Mouse (Mus musculus): Measurements from ENCODE around the gene Madcam1. TPM values are rescaled to one million over a fixed set of nuclear protein-coding genes. Genes with fewer than 3 reads are reported as not detected.

Madcam1 gene
- total RNA-seq, 4 experiments from 2014 or later, result not detected

GRCm38 (mm10) chr10:79668076-79668475, 3.7 kb downstream of the Madcam1 start:
- no peak for DNase-seq (ENCODE audit: low spot score in 2 of 2)

DNA sequence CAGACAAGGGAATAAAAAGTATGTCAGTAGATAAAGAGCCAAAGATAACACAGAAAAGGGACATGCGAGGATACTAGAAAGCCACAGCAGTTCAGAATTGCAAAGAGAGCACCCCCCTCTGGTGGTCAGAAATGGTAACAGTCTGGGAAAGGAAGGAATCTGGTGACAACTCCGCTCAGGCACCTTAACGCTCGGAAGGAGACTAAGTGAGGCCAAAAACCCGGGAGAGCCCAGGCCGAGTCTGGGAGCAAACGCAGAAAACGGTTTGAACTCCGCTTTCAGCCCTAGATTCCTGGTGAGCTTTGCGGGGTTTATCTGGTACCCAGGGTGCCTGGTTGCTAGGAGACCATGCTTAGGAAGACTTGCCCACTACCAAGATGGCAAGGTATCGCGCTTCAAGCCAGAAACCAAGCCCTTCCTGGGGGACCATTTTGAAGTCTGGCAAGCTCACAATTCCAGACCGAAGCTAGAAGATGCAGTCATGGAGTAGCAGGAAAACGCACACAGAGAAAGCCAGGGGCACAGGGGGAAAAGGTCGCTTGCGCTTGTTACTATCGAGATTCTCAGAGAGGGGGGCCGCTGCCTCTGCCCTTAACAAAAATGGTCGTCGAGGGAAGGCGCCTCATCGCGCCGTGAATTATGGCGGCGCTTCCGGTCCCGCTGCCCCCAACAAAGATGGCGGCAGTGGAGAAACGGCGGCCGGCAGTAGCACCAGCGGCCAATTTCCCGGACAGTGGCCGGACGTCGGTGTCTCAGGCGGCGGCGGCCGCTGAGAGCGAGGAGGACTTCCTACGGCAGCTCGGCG, 4.6 kb downstream of the Madcam1 start, which contains the start of gene Tpgs1:
Gene Tpgs1, plus strand, starts transcription at position 599 of the 805 bp plus-strand sequence.
- peak; percentile 90 to 92 for DNase-seq (ENCODE audit: low spot score in 2 of 2)

DNA sequence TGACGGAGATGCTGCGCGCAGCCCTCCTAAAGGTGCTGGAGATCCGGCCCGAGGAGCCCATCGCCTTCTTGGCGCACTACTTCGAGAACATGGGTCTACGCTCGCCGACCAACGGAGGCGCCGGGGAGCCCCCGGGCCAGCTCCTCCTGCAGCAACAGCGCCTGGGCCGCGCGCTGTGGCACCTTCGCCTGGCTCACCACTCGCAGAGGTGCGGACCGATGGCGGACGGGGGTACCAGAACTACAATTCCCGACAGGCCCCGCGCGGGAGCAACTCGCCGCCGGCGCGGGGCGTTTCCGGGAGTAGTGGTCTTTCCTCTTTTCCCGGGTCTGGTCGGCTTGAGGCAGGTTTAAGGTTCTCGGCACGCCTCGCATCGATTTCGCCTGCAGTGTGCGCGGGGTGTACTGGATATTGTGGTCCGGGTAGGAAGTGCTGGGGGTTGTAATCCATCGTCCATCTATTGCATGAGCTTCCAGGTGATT, 5.3 kb downstream of the Madcam1 start:
- DNase-seq (ENCODE audit: low spot score in 2 of 2), result peak; percentile 77

DNA sequence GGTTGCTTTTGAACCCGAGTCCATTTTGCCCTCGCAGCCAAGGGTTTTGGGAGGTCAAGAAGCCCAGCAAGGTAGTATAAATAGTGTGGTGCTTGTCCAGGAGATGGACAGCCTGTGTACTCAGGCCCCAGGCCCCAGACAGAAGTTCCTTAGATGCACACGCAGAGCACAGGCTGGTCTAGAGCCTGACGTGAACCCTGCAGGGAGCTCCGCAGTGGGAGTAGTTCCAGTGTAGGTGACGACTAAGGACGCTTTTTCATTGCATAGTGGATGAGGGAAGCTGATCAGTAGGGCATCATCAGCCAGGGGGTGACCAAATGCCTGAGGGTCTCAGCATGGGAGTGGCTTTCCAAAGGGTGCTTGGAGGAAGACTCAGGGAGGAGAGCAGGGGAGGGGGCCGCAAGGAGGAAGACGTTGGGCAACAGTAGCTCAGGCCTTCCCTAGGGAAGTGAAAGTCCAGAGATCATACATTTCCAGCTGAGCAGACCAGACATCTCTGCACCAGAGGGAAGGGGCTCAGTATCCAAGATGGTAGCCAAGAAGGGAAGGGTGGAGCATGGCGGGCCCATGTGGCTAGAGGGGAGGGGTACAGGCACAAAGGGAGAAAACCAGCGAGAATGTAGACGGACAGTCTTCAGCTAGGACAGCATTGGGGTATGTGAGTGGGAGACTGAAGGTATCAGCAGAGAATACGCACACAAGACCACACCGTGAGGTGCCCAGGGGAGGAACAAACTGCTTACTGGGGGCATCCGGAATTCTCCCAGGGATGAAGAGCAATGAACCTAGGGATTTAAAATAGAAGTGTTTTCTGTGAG, 5.9 kb downstream of the Madcam1 start:
- no peak for DNase-seq (ENCODE audit: low spot score in 2 of 2)

DNA sequence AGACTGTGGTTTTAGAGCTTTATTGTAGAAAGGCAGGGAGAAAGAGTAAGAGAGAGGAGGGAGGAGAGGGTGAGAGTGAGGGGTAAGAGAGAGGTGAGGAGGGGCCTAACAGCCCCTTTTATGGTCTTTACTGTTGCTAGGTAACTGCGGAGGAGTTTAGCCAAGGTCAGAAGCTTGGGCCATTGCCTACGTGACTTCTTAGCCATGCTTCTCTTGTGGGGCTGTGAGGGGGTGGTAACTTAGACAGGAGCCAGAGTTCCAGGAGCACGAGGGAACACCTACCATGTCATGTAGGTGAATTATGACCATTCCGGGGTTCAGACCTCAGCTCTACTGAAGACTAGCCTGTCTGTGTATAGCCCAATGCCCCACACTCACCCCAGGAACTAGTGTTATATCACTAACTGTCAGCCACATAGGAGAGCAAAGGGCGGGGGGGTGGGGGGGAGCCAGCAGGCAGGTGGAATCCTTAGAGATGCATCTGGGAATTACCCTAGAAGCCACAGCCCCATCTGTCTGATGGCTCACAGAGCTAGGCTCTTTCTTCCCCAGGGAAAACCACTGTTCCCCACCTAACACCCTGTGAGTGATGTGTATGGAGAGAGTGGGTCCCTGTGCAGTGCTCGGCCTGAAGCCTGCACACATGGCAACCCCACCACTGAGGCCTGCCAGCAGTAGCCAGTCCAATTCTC, 7.2 kb downstream of the Madcam1 start:
- no peak for DNase-seq (ENCODE audit: low spot score in 2 of 2)

DNA sequence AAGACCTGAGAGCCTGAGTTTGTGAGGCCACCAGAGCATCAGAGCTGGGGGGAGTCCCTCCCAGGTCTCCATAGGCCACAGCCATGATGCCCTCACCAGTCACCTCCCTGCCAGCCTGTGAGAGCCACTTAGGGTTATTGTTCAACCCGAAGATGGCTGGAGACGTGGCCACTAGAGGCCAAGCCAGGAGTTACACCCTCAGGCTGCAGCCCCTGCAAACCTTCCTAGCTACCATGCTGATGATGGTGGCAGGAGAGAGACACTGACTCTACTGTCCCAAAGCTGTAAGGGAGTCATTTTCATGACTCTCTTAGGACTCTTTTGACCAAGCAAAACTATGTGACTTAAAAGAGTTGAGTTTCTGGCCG, 7.7 kb downstream of the Madcam1 start:
- no peak for DNase-seq (ENCODE audit: low spot score in 2 of 2)

- DNase-seq (ENCODE audit: low spot score in 2 of 2), result no peak
These were observed 8.7 kb downstream of the Madcam1 start for GRCm38 (mm10) chr10:79673054-79673453.

DNA sequence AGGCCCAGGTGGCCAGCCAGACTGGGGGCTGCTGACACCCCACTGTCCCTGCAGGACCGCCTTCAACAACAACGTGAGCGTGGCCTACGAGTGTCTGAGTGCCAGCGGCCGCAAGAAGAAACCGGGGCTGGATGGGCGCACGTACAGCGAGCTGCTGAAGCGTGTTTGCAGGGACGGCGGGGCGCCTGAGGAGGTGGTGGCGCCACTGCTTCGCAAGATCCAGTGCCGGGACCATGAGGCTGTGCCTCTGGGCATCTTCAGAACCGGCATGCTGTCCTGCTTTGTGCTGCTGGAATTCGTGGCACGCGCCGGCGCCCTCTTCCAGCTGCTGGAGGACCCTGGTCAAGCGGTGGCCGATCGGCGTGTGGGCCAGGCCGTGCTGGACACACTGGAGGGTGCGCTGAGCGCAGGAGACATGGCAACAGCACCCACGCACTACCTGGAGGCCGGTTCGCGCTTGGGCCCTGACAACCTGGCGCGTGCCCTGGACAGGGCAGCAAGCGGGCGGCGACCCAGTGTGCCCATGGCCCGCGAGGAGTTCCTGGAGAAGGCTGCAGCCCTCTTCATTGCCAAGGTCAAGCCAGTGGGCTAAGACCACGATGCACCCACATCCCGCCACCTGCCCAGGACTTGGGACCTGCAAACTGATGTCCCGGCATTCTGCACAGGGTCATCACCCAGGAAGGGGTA, 11.1 kb downstream of the Madcam1 start:
- DNase-seq (ENCODE audit: low spot score in 2 of 2), result no peak

GRCm38 (mm10) chr10:79680606-79681495, 16.5 kb downstream of the Madcam1 start:
- DNase-seq (ENCODE audit: low spot score in 2 of 2), result no peak

- DNase-seq (ENCODE audit: low spot score in 2 of 2), result peak; percentile 99 to 100
These were observed 17.4 kb downstream of the Madcam1 start, which contains the start of gene Cdc34 for GRCm38 (mm10) chr10:79681591-79682245. TSS of gene Cdc34 (plus strand) at chr10:79682195.

- DNase-seq (ENCODE audit: low spot score in 2 of 2), result no peak
These were observed 18.2 kb downstream of the Madcam1 start for GRCm38 (mm10) chr10:79682551-79682915.

- DNase-seq (ENCODE audit: low spot score in 2 of 2), result no peak
These were observed 18.7 kb downstream of the Madcam1 start for GRCm38 (mm10) chr10:79682916-79683582.

GRCm38 (mm10) chr10:79683726-79684640, 19.6 kb downstream of the Madcam1 start:
- DNase-seq (ENCODE audit: low spot score in 2 of 2), result no peak

- no peak for DNase-seq (ENCODE audit: low spot score in 2 of 2)
These were observed 20.6 kb downstream of the Madcam1 start for GRCm38 (mm10) chr10:79684770-79685600.

- no peak for DNase-seq (ENCODE audit: low spot score in 2 of 2)
These were observed 21.9 kb downstream of the Madcam1 start for GRCm38 (mm10) chr10:79686219-79686618.

DNA sequence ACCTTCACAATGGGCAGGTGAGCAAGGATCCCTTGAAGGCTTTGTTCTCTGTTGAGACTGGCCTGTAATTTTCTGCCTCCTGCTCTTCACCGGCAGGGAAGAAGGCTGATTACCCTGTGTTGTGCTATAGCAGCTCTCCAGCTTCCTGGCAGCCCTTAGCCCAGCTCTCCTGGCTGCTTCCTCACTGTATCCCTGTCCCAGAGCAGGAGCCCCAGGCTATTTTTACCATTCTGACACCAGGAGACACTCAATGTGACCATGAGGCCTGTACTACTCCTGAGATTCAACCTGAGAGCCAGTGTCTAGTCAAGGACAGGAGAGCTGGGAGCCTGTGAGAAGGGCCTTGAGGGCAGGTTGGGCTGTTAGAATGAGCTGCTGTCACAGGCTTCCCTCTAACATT, 22.3 kb downstream of the Madcam1 start:
- DNase-seq (ENCODE audit: low spot score in 2 of 2), result no peak

DNA sequence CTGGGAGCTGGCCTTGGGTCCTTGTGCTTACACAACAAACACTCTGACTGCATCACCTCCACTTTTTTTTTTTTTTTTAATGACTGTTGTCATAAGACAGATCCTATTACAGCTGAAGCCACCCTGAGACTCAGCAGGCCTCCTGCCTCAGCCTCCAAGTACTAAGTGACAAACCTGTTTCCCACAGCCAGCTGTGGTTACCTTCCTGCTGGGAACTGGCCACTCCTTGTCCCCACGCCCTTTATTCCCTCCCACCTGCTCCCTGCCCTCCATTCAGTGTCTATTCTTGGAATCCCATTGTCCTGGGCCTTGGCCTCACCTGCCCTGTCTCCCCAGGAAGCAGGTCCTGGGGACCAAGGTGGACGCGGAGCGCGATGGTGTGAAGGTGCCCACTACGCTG, 23.2 kb downstream of the Madcam1 start:
- DNase-seq (ENCODE audit: low spot score in 2 of 2), result no peak

Measured in layer of hippocampus, adult 8-10 months (tissue).